Mouse (Mus musculus) urinary bladder, postnatal 14 days (tissue): ENCODE results near the gene Crybb1.

Experiments used
- DNase-seq: peaks from one replicate; pipeline ENCODE4 v3.0.0; 2021; ENCODE audit warnings: low spot score

Gene Crybb1

GRCm38 (mm10) chr5:112237866-112238570 is 17.6 kb upstream of the Crybb1 start:
- DNase-seq, result no peak

DNA sequence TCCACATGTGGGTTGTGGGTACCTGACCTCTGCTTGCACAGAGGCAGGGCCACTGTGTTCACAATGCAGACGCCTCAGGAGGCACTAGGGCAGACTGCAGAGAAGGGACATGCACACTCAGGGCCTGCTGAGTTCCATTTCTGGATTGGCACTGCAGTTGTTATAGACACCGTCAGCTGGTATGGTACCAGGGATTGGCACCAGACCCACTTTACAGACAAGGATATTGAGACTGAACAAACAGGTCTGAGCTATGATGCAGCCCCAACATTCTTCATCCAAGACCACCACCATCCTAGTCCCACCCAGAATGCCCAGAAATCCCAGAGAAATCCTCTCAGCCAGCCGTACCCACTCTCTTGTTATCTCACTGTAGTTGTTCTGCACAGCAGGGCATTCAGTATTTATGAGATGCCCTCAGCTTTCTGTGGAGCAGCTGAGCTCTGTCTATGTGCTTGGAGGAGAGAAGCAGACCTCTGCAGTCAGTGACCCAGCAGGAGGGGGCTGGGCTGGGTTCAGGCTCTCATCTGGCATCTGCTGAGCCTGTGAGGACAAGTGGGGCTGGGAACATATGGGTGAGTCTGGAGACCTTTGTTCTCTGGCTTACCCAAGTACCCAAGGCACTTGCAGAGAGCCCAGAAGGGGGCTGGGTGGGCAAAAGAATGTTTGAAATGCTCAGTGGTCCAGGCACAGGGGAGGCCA is 16.7 kb upstream of the Crybb1 start:
- DNase-seq, result no peak

DNA sequence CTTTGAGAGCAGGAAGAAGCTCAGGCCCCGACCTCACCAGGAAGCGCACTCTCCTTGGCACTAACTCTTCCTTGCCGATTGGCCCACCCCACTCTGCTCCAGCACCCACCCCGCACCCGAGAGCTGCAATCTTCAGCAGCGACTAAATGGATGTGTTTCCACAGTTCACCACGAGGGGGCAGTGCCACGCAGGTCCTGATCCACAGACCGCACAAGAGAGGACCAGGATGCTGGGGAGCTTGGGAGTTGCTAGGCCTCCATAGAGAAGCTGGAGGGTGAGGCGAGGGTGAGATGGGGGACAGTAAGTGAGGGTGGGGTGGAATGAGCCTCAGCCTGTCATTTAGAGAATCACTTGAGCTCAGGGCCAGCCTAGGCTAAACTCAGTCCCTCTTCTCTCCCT is 14.9 kb upstream of the Crybb1 start:
- DNase-seq, result peak; percentile 86

GRCm38 (mm10) chr5:112241849-112242248 is 13.8 kb upstream of the Crybb1 start:
- no peak for DNase-seq

DNA sequence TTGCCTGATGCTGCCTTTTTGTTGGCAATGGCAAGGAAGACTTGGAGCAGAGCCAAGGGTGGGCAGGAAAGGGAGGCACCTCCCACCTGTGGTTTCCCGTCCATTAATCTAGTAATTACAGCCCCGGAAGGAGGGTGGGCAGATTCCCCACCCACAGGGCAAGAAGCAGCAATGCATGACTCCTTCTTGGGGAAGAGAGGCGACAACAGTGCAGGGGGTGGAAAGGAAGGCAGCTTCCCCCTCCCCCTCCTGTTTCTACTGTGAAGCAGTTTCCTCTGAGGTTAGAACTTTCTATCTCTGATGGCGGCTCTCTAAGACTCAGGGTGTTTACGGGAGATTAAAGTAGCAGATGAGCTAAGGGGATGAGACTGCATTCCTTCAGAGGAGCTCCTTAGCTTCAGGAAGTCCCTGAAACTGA is 13.2 kb upstream of the Crybb1 start:
- DNase-seq, result no peak

GRCm38 (mm10) chr5:112243041-112243440 is 12.6 kb upstream of the Crybb1 start:
- no peak for DNase-seq

- no peak for DNase-seq
Observed at GRCm38 (mm10) chr5:112243539-112244274, 11.9 kb upstream of the Crybb1 start.

DNA sequence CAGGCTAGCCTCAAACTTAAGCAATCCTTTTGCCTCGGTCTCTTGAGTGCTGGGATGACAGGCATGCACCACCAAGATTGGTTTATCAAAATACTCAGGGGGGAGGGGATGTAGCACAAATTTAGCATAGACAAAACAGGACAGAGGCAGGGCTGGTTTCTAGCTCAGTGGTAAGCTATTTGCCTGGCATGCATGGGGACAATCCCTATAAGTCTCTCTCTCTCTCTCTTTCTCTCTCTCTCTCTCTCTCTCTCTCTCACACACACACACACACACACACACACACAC is 11.4 kb upstream of the Crybb1 start:
- no peak for DNase-seq

DNA sequence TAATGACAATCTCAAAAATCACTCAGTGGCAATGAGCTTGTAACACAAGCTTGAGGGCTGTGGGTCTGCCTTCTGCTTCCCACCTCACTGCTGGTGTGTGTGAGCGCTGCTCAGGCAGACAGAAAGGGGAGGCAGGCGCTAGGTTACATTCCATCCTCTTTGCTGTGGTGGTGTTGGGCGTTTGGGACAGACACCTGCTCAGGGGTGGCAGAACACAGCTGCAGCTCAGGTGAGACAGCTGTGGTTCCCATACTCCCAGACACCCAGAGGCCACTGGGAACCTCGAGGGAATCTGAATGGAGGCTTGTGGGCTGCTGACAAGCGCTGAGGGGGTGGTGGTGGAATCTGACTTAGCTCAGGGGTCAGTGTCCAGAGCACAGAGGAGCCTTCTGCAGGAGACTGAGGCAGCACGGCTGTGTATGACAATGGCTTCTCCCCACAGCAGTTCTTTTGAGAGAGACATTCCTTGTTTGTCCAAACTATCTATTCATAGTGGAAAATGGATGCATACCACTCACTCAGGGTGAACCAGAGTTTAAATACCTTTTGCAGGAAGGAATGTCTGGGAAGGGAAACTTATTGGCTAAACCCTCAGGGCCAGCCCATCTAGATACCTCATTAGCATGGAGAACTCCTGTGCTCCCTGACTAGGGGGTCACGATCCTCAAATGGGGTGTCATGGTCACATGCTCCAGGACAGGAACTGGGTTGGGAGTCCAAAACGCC is 10.6 kb upstream of the Crybb1 start:
- DNase-seq, result no peak

DNA sequence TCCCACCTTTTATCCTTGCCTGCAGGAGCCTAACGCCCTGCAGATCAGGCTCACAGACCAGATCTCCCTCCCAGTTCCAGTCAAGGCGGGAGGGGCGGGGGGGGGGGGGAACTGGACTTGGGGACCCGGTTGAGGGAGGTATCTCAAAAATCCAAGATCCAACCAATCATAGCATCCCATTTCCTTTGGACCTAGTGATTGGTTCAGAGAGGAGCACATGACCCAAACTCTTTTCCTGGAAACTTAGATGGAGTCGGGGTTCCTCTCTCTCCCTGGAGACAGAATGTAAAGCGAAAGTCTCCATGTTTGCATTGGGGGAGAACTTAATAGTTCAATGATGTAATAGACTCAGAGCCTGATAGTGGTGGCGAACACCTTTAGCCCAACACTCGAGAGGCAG is 8.2 kb upstream of the Crybb1 start:
- no peak for DNase-seq

GRCm38 (mm10) chr5:112249106-112249505 is 6.5 kb upstream of the Crybb1 start:
- DNase-seq, result no peak

DNA sequence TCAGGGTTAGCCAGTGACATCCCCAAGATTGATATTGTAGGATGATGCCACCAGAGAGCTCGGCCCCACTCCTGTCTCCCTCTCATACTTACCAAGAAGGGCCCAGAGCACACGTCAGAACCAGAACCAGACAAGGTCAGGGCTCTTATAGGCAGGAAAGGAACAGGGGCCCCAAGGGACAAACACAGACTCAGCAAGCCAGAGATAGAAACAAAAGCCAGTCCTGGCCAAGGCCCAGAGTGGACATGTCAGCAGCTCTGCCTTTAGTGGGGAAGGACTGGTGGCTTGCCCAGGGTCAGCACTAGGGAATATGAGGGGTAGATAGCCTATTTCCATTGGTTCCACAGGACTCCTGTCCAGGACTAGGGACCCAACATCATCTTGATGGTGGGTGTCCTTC is 3.2 kb upstream of the Crybb1 start, which contains the start of gene Cryba4:
Gene Cryba4, minus strand, starts transcription at position 119 of the 400 bp plus-strand sequence.
- no peak for DNase-seq

GRCm38 (mm10) chr5:112253169-112253568 is 2.4 kb upstream of the Crybb1 start:
- DNase-seq, result no peak

DNA sequence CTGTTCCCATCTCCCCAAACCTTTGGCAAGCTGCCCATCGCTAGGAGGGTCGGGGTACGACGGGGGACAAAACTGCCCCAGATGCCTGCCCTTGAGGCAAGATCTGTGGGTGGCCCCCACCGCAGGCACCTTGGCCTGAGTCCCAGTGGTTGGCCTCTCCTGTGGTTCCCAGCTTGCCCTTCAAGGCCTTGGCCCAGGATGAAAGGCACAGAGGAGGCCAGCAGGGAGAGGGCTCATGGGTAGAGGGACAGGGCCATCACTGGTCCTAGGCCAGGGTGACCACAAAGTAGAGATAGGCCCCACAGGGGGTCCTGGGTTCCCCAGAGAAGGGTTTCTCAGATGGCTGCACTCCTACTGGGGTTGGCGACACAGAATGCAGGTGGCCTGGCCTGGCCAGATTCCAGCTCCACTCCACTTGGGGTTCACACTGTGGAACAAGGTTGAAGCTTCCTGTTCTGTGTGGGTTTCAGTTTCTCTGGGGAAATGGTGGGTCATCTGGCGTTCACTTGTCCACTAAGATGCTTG is 1.3 kb upstream of the Crybb1 start:
- DNase-seq, result no peak

- no peak for DNase-seq
Observed at GRCm38 (mm10) chr5:112256457-112256856, 842 bp downstream of the Crybb1 start.

- no peak for DNase-seq
Observed at GRCm38 (mm10) chr5:112257896-112258295, 2.3 kb downstream of the Crybb1 start.

GRCm38 (mm10) chr5:112259862-112260650 is 4.4 kb downstream of the Crybb1 start:
- no peak for DNase-seq

- DNase-seq, result no peak
Observed at GRCm38 (mm10) chr5:112260818-112261217, 5.2 kb downstream of the Crybb1 start.

- DNase-seq, result no peak
Observed at GRCm38 (mm10) chr5:112264099-112264498, 8.5 kb downstream of the Crybb1 start.

DNA sequence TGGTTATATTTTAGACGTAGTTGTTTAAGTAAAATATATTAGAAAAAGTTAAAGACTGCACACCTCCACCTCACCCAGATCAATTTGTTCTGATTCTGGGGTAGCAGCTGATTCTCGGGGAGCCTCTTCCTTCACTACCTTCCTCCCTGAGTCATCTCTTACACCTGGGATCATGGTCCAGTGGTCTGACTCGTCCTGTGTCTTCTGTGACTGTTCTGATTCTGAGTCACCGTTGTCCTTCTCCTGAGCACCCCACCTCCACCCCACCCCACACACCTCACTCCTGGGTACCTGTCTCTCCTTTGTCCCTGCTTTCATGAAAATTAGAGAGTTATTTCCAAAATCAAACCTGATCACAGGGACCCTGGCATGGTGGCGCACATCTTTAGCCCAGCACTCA is 9.5 kb downstream of the Crybb1 start:
- no peak for DNase-seq

DNA sequence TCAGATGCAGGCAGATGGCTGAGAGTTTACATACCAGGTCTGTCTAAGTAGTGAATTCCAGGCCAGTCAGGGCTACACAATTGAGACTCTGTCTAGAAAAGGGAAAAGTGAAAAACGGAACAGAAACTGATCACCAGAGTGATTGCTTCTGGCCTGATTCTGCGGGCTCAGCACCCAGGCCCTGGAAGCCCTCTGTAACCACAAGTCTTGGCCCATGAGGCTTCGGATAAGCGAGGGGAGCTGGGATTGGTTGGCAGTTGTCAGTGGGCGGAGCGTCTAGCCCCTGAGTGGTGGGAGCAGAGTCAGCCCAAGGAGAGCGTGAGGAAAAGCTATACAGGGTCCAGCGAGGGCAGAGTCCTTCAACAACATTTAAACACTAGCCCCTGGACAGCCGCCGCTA is 9.9 kb downstream of the Crybb1 start:
- DNase-seq, result no peak
